ENCODE assay signal across 22 mouse cellular contexts in the genomic region with DNA sequence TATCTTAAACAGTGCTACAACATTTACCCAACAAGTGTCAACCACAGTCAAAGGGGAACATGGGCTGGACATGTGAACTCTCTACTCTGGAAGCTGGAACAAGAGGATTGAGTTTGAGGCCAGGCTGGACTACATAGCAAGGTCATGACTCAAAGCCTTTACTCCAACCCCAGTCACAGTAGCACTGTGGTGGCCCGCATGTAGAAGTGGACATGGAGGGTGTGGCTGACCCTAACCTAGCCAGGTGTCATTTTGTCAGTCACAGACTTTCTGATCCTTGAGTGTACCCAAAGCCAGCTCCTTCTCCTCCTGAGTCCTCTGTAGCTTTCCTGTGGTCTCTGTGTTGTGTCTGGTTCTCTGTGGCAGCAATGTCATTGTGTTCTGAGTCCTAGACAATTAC.
DNase-seq lines count a peak whose midpoint lies in the region; ATAC-seq and TF ChIP-seq lines count a peak whose summit lies in the region.
"Had no signal": no experiment of that assay in that cellular context is flagged by ENCODE, and none has a peak within 500 bp of the region (broad histone marks: within the 10 kb centered on the region; RNA-seq: fewer than 3 reads in every experiment).

No protein-coding gene starts in this region.

- 72% methylated on average over 1 of the region's 1 CpGs for WGBS in cerebellum, adult 2 months
- whole genome bisulfite sequencing in heart, embryonic 10.5 days, result 41% methylated on average over 1 of the region's 1 CpGs
- WGBS in heart, embryonic 13.5 days, result 43% methylated on average over 1 of the region's 1 CpGs
- 50% methylated on average over 1 of the region's 1 CpGs for WGBS in heart, embryonic 16.5 days

- peak overlapping the region; percentile 99 for H3K27ac ChIP-seq in cerebellum, adult 2 months (ENCODE audit: insufficient read depth, low read length)
- peak overlapping the region; percentile 77 for H3K27ac ChIP-seq in heart, embryonic 10.5 days
- H3K27ac ChIP-seq in heart, embryonic 13.5 days (replicated peaks), result peak overlapping the region; percentile 71
- peak overlapping the region; percentile 65 for H3K27ac ChIP-seq in heart, embryonic 16.5 days (ENCODE audit: low read length)
- H3K27ac ChIP-seq: embryonic facial prominence, embryonic 12.5 days; embryonic facial prominence, embryonic 15.5 days; hindbrain, embryonic 14.5 days; hindbrain, postnatal 0 days had no signal

- H3K4me1 ChIP-seq in cerebellum, adult 2 months (ENCODE audit: control insufficient read depth, insufficient read depth, low read length), result peaks cover 57% of the 10 kb centered on the region
- peaks cover 71% of the 10 kb centered on the region for H3K4me1 ChIP-seq in heart, embryonic 10.5 days
- H3K4me1 ChIP-seq in heart, embryonic 13.5 days, result peaks cover 75% of the 10 kb centered on the region
- H3K4me1 ChIP-seq in heart, embryonic 16.5 days (ENCODE audit: control insufficient read depth, insufficient read depth, low read length), result peaks cover 39% of the 10 kb centered on the region

- H3K27me3 ChIP-seq in cerebellum, adult 2 months (ENCODE audit: control insufficient read depth, insufficient read depth, low read length), result no peaks in the 10 kb centered on the region
- H3K27me3 ChIP-seq in heart, embryonic 10.5 days (ENCODE audit: insufficient read depth, poor library complexity, severe bottlenecking), result no peaks in the 10 kb centered on the region
- no peaks in the 10 kb centered on the region for H3K27me3 ChIP-seq in heart, embryonic 13.5 days (replicated peaks)
- H3K27me3 ChIP-seq in heart, embryonic 16.5 days (ENCODE audit: control insufficient read depth, insufficient read depth, low read length), result no peaks in the 10 kb centered on the region
- H3K27me3 ChIP-seq: embryonic facial prominence, embryonic 12.5 days; embryonic facial prominence, embryonic 15.5 days had no signal

- DNase-seq in cerebellum, adult 2 months, result peak in 1 of 2 experiments; percentile 52
- no peak for DNase-seq in cerebellum, postnatal 10 days
- DNase-seq in heart, embryonic 10.5 days (ENCODE audit: low spot score), result no peak
- DNase-seq in heart, adult 18-20 months, result no peak
- no peak for DNase-seq in heart, adult 11 months
- DNase-seq in heart, postnatal 25 days (ENCODE audit: low spot score), result no peak
- DNase-seq: adrenal gland, adult 8-10 months; adrenal gland, postnatal 25 days; forebrain, postnatal 0 days; gastrocnemius, postnatal 25 days; kidney, adult 18-20 months; kidney, adult 9 months had no signal

- H3K36me3 ChIP-seq in heart, embryonic 10.5 days, result 0 out of 2 replicates have a peak, but pooled peaks cover 2% of the 10 kb centered on the region
- H3K36me3 ChIP-seq in heart, embryonic 13.5 days, result no peaks in the 10 kb centered on the region
- H3K36me3 ChIP-seq in heart, embryonic 16.5 days (ENCODE audit: control insufficient read depth, insufficient read depth), result no peaks in the 10 kb centered on the region
- H3K36me3 ChIP-seq: embryonic facial prominence, embryonic 12.5 days had no signal

- intact Hi-C loops in heart, postnatal 25 days (cut with DNase I), result no loop called here

- H3K9ac ChIP-seq in heart, embryonic 13.5 days, result peak overlapping the region; percentile 45; the same call in 1 of the 2 replicates
- no peak overlapping the region for H3K9ac ChIP-seq in heart, embryonic 16.5 days (ENCODE audit: low read length)
- H3K9ac ChIP-seq: embryonic facial prominence, embryonic 12.5 days; embryonic facial prominence, embryonic 15.5 days; forebrain, postnatal 0 days; hindbrain, embryonic 14.5 days had no signal

- H3K4me3 ChIP-seq in cerebellum, adult 2 months (replicated peaks; ENCODE audit: insufficient read depth, low read depth, low read length), result no peak overlapping the region
- no peak overlapping the region for H3K4me3 ChIP-seq in heart, embryonic 10.5 days
- no peak overlapping the region for H3K4me3 ChIP-seq in heart, embryonic 13.5 days
- no peak overlapping the region for H3K4me3 ChIP-seq in heart, embryonic 16.5 days (ENCODE audit: low read length)
- H3K4me3 ChIP-seq: embryonic facial prominence, embryonic 12.5 days; embryonic facial prominence, embryonic 15.5 days had no signal

- TF ChIP-seq CTCF in cerebellum, adult 2 months (IDR thresholded peaks at IDR 0.05; ENCODE audit: borderline replicate concordance, insufficient read depth, low read depth, low read length), result no peak

- no peak for ATAC-seq in heart, embryonic 13.5 days (ENCODE audit: extremely low read depth, insufficient number of reproducible peaks, low FRiP score, low TSS enrichment)
- no peak for ATAC-seq in heart, embryonic 16.5 days (replicated peaks; ENCODE audit: extremely low read depth, insufficient read depth, low FRiP score)
- ATAC-seq: activated CD4-positive, CD25-positive, alpha-beta regulatory T cell, adult 4 months; forebrain, embryonic 14.5 days; forebrain, postnatal 0 days; hindbrain, postnatal 0 days; inflammation-experienced regulatory T-cells, adult 6 months; intestine, embryonic 16.5 days had no signal

- H3K9me3 ChIP-seq in heart, embryonic 10.5 days, result no peaks in the 10 kb centered on the region
- no peaks in the 10 kb centered on the region for H3K9me3 ChIP-seq in heart, embryonic 13.5 days
- no peaks in the 10 kb centered on the region for H3K9me3 ChIP-seq in heart, embryonic 16.5 days (replicated peaks; ENCODE audit: control insufficient read depth, low read length)
- H3K9me3 ChIP-seq: embryonic facial prominence, embryonic 12.5 days; embryonic facial prominence, embryonic 15.5 days had no signal

- H3K4me2 ChIP-seq in heart, embryonic 13.5 days, result peak overlapping the region; percentile 16
- no peak overlapping the region for H3K4me2 ChIP-seq in heart, embryonic 16.5 days (ENCODE audit: low read depth, low read length)
- H3K4me2 ChIP-seq: embryonic facial prominence, embryonic 12.5 days; embryonic facial prominence, embryonic 15.5 days; hindbrain, embryonic 14.5 days had no signal

- no peak for TF ChIP-seq POLR2A in cerebellum, adult 2 months (IDR thresholded peaks at IDR 0.05; ENCODE audit: borderline replicate concordance, insufficient read depth, low read length)
